Mouse (Mus musculus): ENCODE results near the gene Klf1. TPM values are rescaled to one million over a fixed set of nuclear protein-coding genes. Genes with fewer than 3 reads are reported as not detected.

Gene Klf1
- polyA plus RNA-seq (2012; fragmentation: generic; extraction: Trizol) = 0.10 TPM

DNA sequence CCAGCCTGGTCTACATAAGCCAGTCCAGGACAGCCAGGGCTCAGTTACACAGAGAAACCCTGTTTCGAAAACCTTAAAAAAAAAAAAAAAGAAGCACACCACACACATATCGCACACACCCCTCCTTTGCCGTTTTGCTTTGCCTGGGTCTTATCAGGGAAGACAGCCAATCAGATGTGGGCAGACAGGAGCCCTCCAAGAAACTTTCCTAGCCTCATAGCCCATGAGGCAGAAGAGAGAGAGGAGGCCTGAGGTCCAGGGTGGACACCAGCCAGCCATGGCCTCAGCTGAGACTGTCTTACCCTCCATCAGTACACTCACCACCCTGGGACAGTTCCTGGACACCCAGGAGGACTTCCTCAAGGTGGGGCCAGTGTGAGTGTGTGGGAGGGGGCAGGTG lies at the start of gene Klf1:
Gene Klf1 (plus strand): TSS at position 177 of the 400 bp plus-strand sequence.
- Histone ChIP-seq H3ac (ENCODE audit: control insufficient read depth, insufficient read length) (peak within 1 kb of the TSS; percentile 13), H3K4me3 (peak within 1 kb of the TSS; percentile 25), H3K4me2 (ENCODE audit: low read depth) (peak within 1 kb of the TSS; percentile 86), H3K36me3 (ENCODE audit: control insufficient read depth, insufficient read depth) (no peaks in the 10 kb centered on the region), H3K27me3 (ENCODE audit: control insufficient read depth, insufficient read depth, insufficient read length) (no peaks in the 10 kb centered on the region), H3K79me2 (ENCODE audit: control insufficient read depth, insufficient read depth) (no peaks in the 10 kb centered on the region)
- TF ChIP-seq MYOG (IDR thresholded peaks at IDR 0.05; ENCODE audit: control insufficient read depth in 1 of 3, insufficient read depth in 1 of 3, insufficient read length in 2 of 3, low read depth in 2 of 3) = no peak
- TF ChIP-seq MYOD1 (IDR thresholded peaks at IDR 0.05; ENCODE audit: control insufficient read depth in 1 of 3, insufficient read length in 2 of 3, low read depth in 2 of 3) = no peak
- no peak for TF ChIP-seq SRF (IDR thresholded peaks at IDR 0.05; ENCODE audit: control insufficient read depth, insufficient read length, low read depth)
- no peak for TF ChIP-seq TCF12 (IDR thresholded peaks at IDR 0.05; ENCODE audit: insufficient read depth, poor library complexity, severe bottlenecking)
- no peak for TF ChIP-seq CEBPB (IDR thresholded peaks at IDR 0.05; ENCODE audit: insufficient read depth, poor library complexity, severe bottlenecking)
- no peak for TF ChIP-seq USF1 (IDR thresholded peaks at IDR 0.05; ENCODE audit: low read depth)
- TF ChIP-seq E2F4 (IDR thresholded peaks at IDR 0.05; ENCODE audit: insufficient read depth) = no peak

GRCm38 (mm10) chr8:84856434-84856833 lies 45.3 kb upstream of the Klf1 start:
- Histone ChIP-seq H3K79me2 (ENCODE audit: control insufficient read depth, insufficient read depth) (peaks cover 35% of the 10 kb centered on the region), H3ac (ENCODE audit: control insufficient read depth, insufficient read length) (peak overlapping the region; percentile 62), H3K4me2 (ENCODE audit: low read depth) (no peak overlapping the region), H3K27me3 (ENCODE audit: control insufficient read depth, insufficient read depth, insufficient read length) (no peaks in the 10 kb centered on the region), H3K36me3 (ENCODE audit: control insufficient read depth, insufficient read depth) (peaks cover 10% of the 10 kb centered on the region), H3K4me3 (peak overlapping the region; percentile 54)
- TF ChIP-seq MYOG (IDR thresholded peaks at IDR 0.05; ENCODE audit: control insufficient read depth in 1 of 3, insufficient read depth in 1 of 3, insufficient read length in 2 of 3, low read depth in 2 of 3) = no peak
- no peak for TF ChIP-seq MYOD1 (IDR thresholded peaks at IDR 0.05; ENCODE audit: control insufficient read depth in 1 of 3, insufficient read length in 2 of 3, low read depth in 2 of 3)
- no peak for TF ChIP-seq TCF3 (IDR thresholded peaks at IDR 0.05; ENCODE audit: insufficient read length, low read depth)

DNA sequence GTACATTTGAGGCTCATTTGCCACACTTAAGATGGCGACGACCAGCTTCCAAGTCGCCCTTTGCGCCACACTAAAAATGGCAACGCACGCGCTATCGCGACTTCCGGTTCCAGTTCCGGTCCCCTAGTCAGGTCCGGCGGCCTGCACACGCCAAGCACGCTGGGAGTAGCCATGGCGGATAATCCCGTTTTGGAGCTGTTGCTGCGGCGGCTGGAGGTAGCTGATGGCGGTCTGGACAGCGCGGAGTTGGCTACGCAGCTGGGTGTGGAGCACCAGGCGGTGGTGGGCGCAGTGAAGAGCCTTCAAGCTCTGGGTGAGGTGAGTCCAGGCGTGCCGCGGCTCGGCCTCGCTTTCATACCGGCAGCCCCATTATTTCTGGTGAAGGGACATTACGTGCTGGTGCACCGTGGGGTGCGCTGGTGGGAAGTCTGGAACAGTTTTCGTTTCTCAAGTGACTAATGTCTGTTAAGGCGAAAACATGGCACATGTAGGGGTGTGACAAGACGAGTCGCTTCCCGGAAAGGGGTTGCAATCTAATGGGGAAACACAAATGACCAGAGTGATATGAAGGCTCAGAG lies 44.8 kb upstream of the Klf1 start, which contains the start of gene Farsa:
Gene Farsa (plus strand): TSS at position 126 of the 578 bp plus-strand sequence.
- peak within 1 kb of the TSS; percentile 62 for H3ac ChIP-seq (ENCODE audit: control insufficient read depth, insufficient read length)
- peaks cover 35% of the 10 kb centered on the region for H3K79me2 ChIP-seq (ENCODE audit: control insufficient read depth, insufficient read depth)
- peaks cover 15% of the 10 kb centered on the region for H3K36me3 ChIP-seq (ENCODE audit: control insufficient read depth, insufficient read depth)
- no peaks in the 10 kb centered on the region for H3K27me3 ChIP-seq (ENCODE audit: control insufficient read depth, insufficient read depth, insufficient read length)
- TF ChIP-seq MYOG (IDR thresholded peaks at IDR 0.05; ENCODE audit: control insufficient read depth in 1 of 3, insufficient read depth in 1 of 3, insufficient read length in 2 of 3, low read depth in 2 of 3) (no peak), POLR2AphosphoS2 (IDR thresholded peaks at IDR 0.05; ENCODE audit: insufficient read length, low read depth) (peak; percentile 97), E2F4 (IDR thresholded peaks at IDR 0.05; ENCODE audit: insufficient read depth) (no peak), TCF12 (IDR thresholded peaks at IDR 0.05; ENCODE audit: insufficient read depth, poor library complexity, severe bottlenecking) (no peak), MYOD1 (IDR thresholded peaks at IDR 0.05; ENCODE audit: control insufficient read depth in 1 of 3, insufficient read length in 2 of 3, low read depth in 2 of 3) (peak in 1 of 3 experiments; percentile 28), CEBPB (IDR thresholded peaks at IDR 0.05; ENCODE audit: insufficient read depth, poor library complexity, severe bottlenecking) (no peak), MAX (IDR thresholded peaks at IDR 0.05; ENCODE audit: low read depth) (no peak), TCF3 (IDR thresholded peaks at IDR 0.05; ENCODE audit: insufficient read length, low read depth) (no peak), POLR2A (IDR thresholded peaks at IDR 0.05; ENCODE audit: insufficient read length, low read depth) (peak; percentile 99), USF1 (IDR thresholded peaks at IDR 0.05; ENCODE audit: low read depth) (no peak), SRF (IDR thresholded peaks at IDR 0.05; ENCODE audit: control insufficient read depth, insufficient read length, low read depth) (peak; percentile 78), REST (IDR thresholded peaks at IDR 0.05; ENCODE audit: insufficient read depth, insufficient read length) (no peak)
- H3K4me3 ChIP-seq = peak within 1 kb of the TSS; percentile 54
- peak within 1 kb of the TSS; percentile 85 for H3K4me2 ChIP-seq (ENCODE audit: low read depth)

- no peaks in the 10 kb centered on the region for H3K36me3 ChIP-seq (ENCODE audit: control insufficient read depth, insufficient read depth)
- H3K27me3 ChIP-seq (ENCODE audit: control insufficient read depth, insufficient read depth, insufficient read length) = no peaks in the 10 kb centered on the region
- H3K4me3 ChIP-seq = no peak within 1 kb of the TSS
- no peak within 1 kb of the TSS for H3K4me2 ChIP-seq (ENCODE audit: low read depth)
- TF ChIP-seq CEBPB (IDR thresholded peaks at IDR 0.05; ENCODE audit: insufficient read depth, poor library complexity, severe bottlenecking) = no peak
- TF ChIP-seq MYOD1 (IDR thresholded peaks at IDR 0.05; ENCODE audit: control insufficient read depth in 1 of 3, insufficient read length in 2 of 3, low read depth in 2 of 3) = no peak
- peak; percentile 42 for TF ChIP-seq POLR2AphosphoS2 (IDR thresholded peaks at IDR 0.05; ENCODE audit: insufficient read length, low read depth)
- no peak for TF ChIP-seq MYOG (IDR thresholded peaks at IDR 0.05; ENCODE audit: control insufficient read depth in 1 of 3, insufficient read depth in 1 of 3, insufficient read length in 2 of 3, low read depth in 2 of 3)
- no peaks in the 10 kb centered on the region for H3K79me2 ChIP-seq (ENCODE audit: control insufficient read depth, insufficient read depth)
- H3ac ChIP-seq (ENCODE audit: control insufficient read depth, insufficient read length) = no peak within 1 kb of the TSS
These were observed 30.1 kb upstream of the Klf1 start, which contains the start of gene Syce2 for GRCm38 (mm10) chr8:84871376-84872308. Syce2 (plus strand) TSS chr8:84872111.
